Mouse (Mus musculus): ENCODE measurements around the gene Stip1. TPM values are rescaled to one million over a fixed set of nuclear protein-coding genes. Genes with fewer than 3 reads are reported as not detected.

Gene Stip1
- total and polyA plus RNA-seq, 3 experiments = 284 to 430 (median 370) TPM

DNA sequence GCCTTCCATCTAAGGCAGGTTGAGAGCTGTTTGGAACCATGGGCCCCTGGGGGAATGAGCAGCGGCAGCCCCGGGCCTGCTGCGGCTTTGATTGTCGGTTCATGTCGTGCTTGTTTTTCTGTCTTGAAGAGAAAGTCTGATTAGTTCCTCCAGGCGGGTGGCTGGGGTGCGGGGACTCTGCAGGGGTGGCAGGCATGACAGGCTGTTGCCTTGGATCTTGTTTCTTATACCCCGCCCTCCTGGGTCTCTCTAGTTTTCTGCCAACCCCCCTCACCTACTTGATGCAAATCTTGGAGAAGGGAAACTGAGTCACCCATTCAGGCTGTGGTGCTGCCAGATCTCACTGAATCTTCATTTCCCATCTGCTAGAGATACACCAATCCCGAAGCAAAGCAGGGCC lies 48.8 kb upstream of the Stip1 start (continued):
- TF ChIP-seq TAL1 (IDR thresholded peaks at IDR 0.05; ENCODE audit: low read length) = no peak

DNA sequence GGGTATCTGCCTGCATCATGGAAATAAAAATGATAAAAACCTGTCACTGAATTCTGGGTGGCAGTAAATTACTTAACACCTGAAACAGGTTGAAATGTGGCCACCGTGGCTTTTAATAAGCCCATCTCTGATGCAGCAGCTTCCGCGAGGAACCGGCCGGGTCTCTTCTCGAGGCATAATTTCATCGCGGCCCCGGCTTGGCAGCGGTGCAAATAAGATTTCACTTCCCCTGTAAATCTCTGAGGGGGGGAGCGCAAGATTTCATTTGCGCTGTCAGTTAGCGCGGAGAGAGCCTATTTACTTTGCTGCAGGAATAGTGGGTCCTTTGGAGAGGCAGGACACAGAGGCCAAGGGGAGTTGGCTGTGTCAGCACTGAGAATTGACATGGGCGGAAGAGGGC lies 45.0 kb upstream of the Stip1 start:
- Histone ChIP-seq H3K9ac (ENCODE audit: control insufficient read depth, low read depth, low read length, poor library complexity, severe bottlenecking) (no peak overlapping the region), H3K9me3 (replicated peaks; ENCODE audit: insufficient read depth, low read length) (no peaks in the 10 kb centered on the region), H3K4me3 (ENCODE audit: control insufficient read depth in 1 of 2, insufficient read depth in 1 of 2, low read depth in 2 of 2, low read length in 2 of 2) (no peak overlapping the region), H3K4me1 (ENCODE audit: control insufficient read depth in 1 of 2, insufficient read depth in 2 of 2, low read length in 2 of 2) (no peaks in the 10 kb centered on the region), H3K79me2 (ENCODE audit: control insufficient read depth, insufficient read depth, low read length, poor library complexity) (no peaks in the 10 kb centered on the region), H3K36me3 (ENCODE audit: control insufficient read depth in 1 of 2, insufficient read depth in 2 of 2, low read length in 2 of 2) (no peaks in the 10 kb centered on the region), H3K27me3 (ENCODE audit: control insufficient read depth in 1 of 2, insufficient read depth in 2 of 2, low read length in 2 of 2) (no peaks in the 10 kb centered on the region), H3K27ac (ENCODE audit: control insufficient read depth, low read depth, low read length) (no peak overlapping the region)
- DNase-seq (ENCODE audit: low read depth, low spot score) = no peak
- TF ChIP-seq MAZ (IDR thresholded peaks at IDR 0.05; ENCODE audit: low read depth, low read length) = no peak
- no peak for TF ChIP-seq POLR2A (IDR thresholded peaks at IDR 0.05; ENCODE audit: control insufficient read depth in 1 of 2, insufficient read depth in 1 of 2, low read depth in 1 of 2, low read length in 2 of 2, poor library complexity in 1 of 2)
- no peak for TF ChIP-seq MYB (IDR thresholded peaks at IDR 0.05; ENCODE audit: low read depth, low read length)
- no peak for TF ChIP-seq UBTF (IDR thresholded peaks at IDR 0.05; ENCODE audit: borderline replicate concordance, insufficient read depth, low read depth, low read length)

DNA sequence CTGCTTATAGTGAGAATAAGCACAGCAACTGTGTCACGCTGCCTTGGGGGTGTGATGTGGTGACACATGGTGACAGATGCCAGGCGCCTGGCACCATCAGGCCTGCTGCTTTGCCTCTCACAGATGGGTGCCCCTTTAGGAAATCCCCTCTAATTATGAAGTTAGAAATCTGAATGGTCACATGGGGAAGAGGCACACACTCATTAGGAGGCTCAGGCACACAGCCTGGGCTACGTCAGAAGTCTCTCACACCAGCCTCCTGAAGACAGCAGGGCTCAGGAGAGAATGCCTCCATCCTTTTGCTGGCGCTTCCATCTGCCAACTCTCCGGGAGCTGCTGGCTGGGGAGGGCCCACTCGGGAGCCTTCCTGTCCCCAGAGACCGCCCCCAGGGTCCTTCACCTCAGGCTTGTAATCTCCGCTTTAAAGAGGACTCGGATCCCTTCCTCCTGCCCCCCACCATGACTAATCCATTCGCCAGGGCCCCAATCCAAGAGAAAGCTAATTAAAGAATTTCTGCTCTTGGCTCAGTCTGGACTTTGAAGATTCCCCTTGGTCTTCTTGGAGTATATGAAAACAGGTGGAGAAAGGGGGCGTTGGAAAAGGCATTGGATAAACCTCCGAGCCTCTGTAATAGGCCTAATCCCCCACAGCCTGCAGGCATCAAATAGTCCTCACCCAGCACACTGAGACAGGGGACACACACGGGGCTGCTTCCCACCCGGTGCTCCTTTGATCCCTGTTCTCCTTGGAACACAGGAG lies 43.4 kb upstream of the Stip1 start:
- Histone ChIP-seq H3K4me1 (ENCODE audit: control insufficient read depth in 1 of 2, insufficient read depth in 2 of 2, low read length in 2 of 2) (no peaks in the 10 kb centered on the region), H3K9me3 (replicated peaks; ENCODE audit: insufficient read depth, low read length) (no peaks in the 10 kb centered on the region), H3K4me3 (ENCODE audit: control insufficient read depth in 1 of 2, insufficient read depth in 1 of 2, low read depth in 2 of 2, low read length in 2 of 2) (no peak overlapping the region), H3K79me2 (ENCODE audit: control insufficient read depth, insufficient read depth, low read length, poor library complexity) (no peaks in the 10 kb centered on the region), H3K27ac (ENCODE audit: control insufficient read depth, low read depth, low read length) (no peak overlapping the region), H3K9ac (ENCODE audit: control insufficient read depth, low read depth, low read length, poor library complexity, severe bottlenecking) (no peak overlapping the region), H3K27me3 (ENCODE audit: control insufficient read depth in 1 of 2, insufficient read depth in 2 of 2, low read length in 2 of 2) (no peaks in the 10 kb centered on the region), H3K36me3 (ENCODE audit: control insufficient read depth in 1 of 2, insufficient read depth in 2 of 2, low read length in 2 of 2) (no peaks in the 10 kb centered on the region)
- no peak for DNase-seq (ENCODE audit: low read depth, low spot score)
- TF ChIP-seq RCOR1 (IDR thresholded peaks at IDR 0.05; ENCODE audit: low read depth, low read length) (no peak), CTCF (IDR thresholded peaks at IDR 0.05 in 2 of 3, conservative IDR thresholded peaks at IDR 0.05 in 1 of 3; ENCODE audit: control insufficient read depth in 1 of 3, insufficient read depth in 1 of 3, low read depth in 2 of 3, low read length in 3 of 3, poor library complexity in 1 of 3, severe bottlenecking in 1 of 3) (no peak), POLR2AphosphoS2 (IDR thresholded peaks at IDR 0.05; ENCODE audit: low read length) (no peak), ZNF384 (IDR thresholded peaks at IDR 0.05; ENCODE audit: low read depth, low read length) (no peak)

DNA sequence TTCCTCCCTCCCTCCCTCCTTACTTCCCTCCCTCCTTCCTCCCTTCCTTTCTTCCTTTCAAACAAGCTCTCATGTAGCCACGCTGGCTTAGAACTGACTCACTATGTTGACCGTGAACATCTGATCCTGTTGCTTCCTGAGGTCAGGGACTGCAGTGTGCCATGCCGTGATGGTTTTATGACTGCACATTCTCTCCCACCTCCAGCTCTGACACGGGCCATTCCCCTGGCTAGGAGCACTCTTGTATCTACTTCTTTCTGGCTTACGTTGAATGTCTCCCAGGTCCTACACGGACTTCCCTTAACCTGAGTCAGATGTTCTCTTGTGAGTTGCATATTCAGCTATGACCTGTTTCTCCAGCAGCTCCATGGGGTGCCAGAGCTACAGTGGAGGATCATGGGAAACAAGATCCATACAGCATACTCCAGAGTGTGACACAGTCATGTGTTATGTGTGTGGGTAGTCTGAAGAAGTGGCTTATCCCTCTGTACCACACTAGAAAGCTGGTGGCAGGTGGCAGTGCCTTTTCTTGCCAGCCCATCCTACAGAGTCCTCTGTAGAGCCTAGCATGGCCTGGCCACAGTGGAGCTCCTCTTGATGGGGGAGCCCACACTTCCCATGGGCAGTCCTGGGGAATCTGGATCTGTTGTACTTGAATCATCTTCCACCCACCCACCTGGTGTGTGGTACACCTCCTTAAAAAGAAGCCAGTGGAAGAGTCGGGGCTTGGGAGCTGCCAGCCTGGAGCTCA lies 41.9 kb upstream of the Stip1 start:
- no peak overlapping the region for H3K27ac ChIP-seq (ENCODE audit: control insufficient read depth, low read depth, low read length)
- no peak for DNase-seq (ENCODE audit: low read depth, low spot score)
- H3K4me1 ChIP-seq (ENCODE audit: control insufficient read depth in 1 of 2, insufficient read depth in 2 of 2, low read length in 2 of 2) = no peaks in the 10 kb centered on the region
- no peak overlapping the region for H3K9ac ChIP-seq (ENCODE audit: control insufficient read depth, low read depth, low read length, poor library complexity, severe bottlenecking)
- no peak overlapping the region for H3K4me3 ChIP-seq (ENCODE audit: control insufficient read depth in 1 of 2, insufficient read depth in 1 of 2, low read depth in 2 of 2, low read length in 2 of 2)
- no peaks in the 10 kb centered on the region for H3K36me3 ChIP-seq (ENCODE audit: control insufficient read depth in 1 of 2, insufficient read depth in 2 of 2, low read length in 2 of 2)
- no peaks in the 10 kb centered on the region for H3K79me2 ChIP-seq (ENCODE audit: control insufficient read depth, insufficient read depth, low read length, poor library complexity)
- no peaks in the 10 kb centered on the region for H3K27me3 ChIP-seq (ENCODE audit: control insufficient read depth in 1 of 2, insufficient read depth in 2 of 2, low read length in 2 of 2)
- H3K9me3 ChIP-seq (replicated peaks; ENCODE audit: insufficient read depth, low read length) = no peaks in the 10 kb centered on the region
- no peak for TF ChIP-seq SMC3 (IDR thresholded peaks at IDR 0.05; ENCODE audit: low read depth, low read length)
- TF ChIP-seq UBTF (IDR thresholded peaks at IDR 0.05; ENCODE audit: borderline replicate concordance, insufficient read depth, low read depth, low read length) = no peak
- no peak for TF ChIP-seq NRF1 (IDR thresholded peaks at IDR 0.05; ENCODE audit: insufficient read depth, low read depth, low read length, poor library complexity, severe bottlenecking)
- no peak for TF ChIP-seq ZNF384 (IDR thresholded peaks at IDR 0.05; ENCODE audit: low read depth, low read length)
- TF ChIP-seq RAD21 (IDR thresholded peaks at IDR 0.05; ENCODE audit: low read depth, low read length) = no peak
- TF ChIP-seq MAX (IDR thresholded peaks at IDR 0.05; ENCODE audit: low read length) = no peak
- TF ChIP-seq CHD1 (IDR thresholded peaks at IDR 0.05; ENCODE audit: low read depth, low read length) = no peak
- TF ChIP-seq ETS1 (IDR thresholded peaks at IDR 0.05; ENCODE audit: low read depth, low read length) = no peak
- no peak for TF ChIP-seq CHD2 (IDR thresholded peaks at IDR 0.05; ENCODE audit: low read length)
- no peak for TF ChIP-seq ZMIZ1 (IDR thresholded peaks at IDR 0.05; ENCODE audit: low read depth, low read length)
- no peak for TF ChIP-seq TBP (IDR thresholded peaks at IDR 0.05; ENCODE audit: low read depth, low read length)
- no peak for TF ChIP-seq MEF2A (IDR thresholded peaks at IDR 0.05; ENCODE audit: extremely low read depth, insufficient replicate concordance, low read depth, low read length, poor library complexity, severe bottlenecking)
- TF ChIP-seq EP300 (IDR thresholded peaks at IDR 0.05; ENCODE audit: low read depth in 1 of 2, low read length in 2 of 2) = no peak
- no peak for TF ChIP-seq MAFK (IDR thresholded peaks at IDR 0.05; ENCODE audit: borderline replicate concordance, low read depth, low read length)
- no peak for TF ChIP-seq TAL1 (IDR thresholded peaks at IDR 0.05; ENCODE audit: low read length)
- no peak for TF ChIP-seq ZKSCAN1 (IDR thresholded peaks at IDR 0.05; ENCODE audit: low read depth, low read length)
